Mouse (Mus musculus): Measurements from ENCODE around the gene Col6a1. TPM values are rescaled to one million over a fixed set of nuclear protein-coding genes. Genes with fewer than 3 reads are reported as not detected.

The Col6a1 gene
- polyA plus RNA-seq, 1 experiment = not detected

GRCm38 (mm10) chr10:76736764-76737163, 10.8 kb upstream of the Col6a1 start:
- peaks cover 19% of the 10 kb centered on the region for H3K4me1 ChIP-seq
- peaks cover 27% of the 10 kb centered on the region for H3K27me3 ChIP-seq (replicated peaks)
- H3K36me3 ChIP-seq (replicated peaks; ENCODE audit: low read length) = no peaks in the 10 kb centered on the region
- no peak overlapping the region for H3K4me3 ChIP-seq (replicated peaks)
- peaks cover 9% of the 10 kb centered on the region for H3K9me3 ChIP-seq
- no peak for TF ChIP-seq FLI1 (IDR thresholded peaks at IDR 0.05; ENCODE audit: low read length)
- TF ChIP-seq GATA1 (IDR thresholded peaks at IDR 0.05; ENCODE audit: borderline replicate concordance, low read length) = no peak

GRCm38 (mm10) chr10:76734979-76735378, 9.0 kb upstream of the Col6a1 start:
- no peak overlapping the region for H3K4me3 ChIP-seq (replicated peaks)
- peaks cover 9% of the 10 kb centered on the region for H3K9me3 ChIP-seq
- peaks cover 40% of the 10 kb centered on the region for H3K27me3 ChIP-seq (replicated peaks)
- H3K36me3 ChIP-seq (replicated peaks; ENCODE audit: low read length) = no peaks in the 10 kb centered on the region
- peaks cover 19% of the 10 kb centered on the region for H3K4me1 ChIP-seq
- TF ChIP-seq GATA1 (IDR thresholded peaks at IDR 0.05; ENCODE audit: borderline replicate concordance, low read length) = no peak
- no peak for TF ChIP-seq FLI1 (IDR thresholded peaks at IDR 0.05; ENCODE audit: low read length)

- peaks cover 19% of the 10 kb centered on the region for H3K4me1 ChIP-seq
- peaks cover 51% of the 10 kb centered on the region for H3K27me3 ChIP-seq (replicated peaks)
- TF ChIP-seq GATA1 (IDR thresholded peaks at IDR 0.05; ENCODE audit: borderline replicate concordance, low read length) (no peak), FLI1 (IDR thresholded peaks at IDR 0.05; ENCODE audit: low read length) (no peak)
These were observed 7.7 kb upstream of the Col6a1 start for GRCm38 (mm10) chr10:76733677-76734068.

GRCm38 (mm10) chr10:76732881-76733676, 7.1 kb upstream of the Col6a1 start:
- peaks cover 9% of the 10 kb centered on the region for H3K9me3 ChIP-seq
- peaks cover 22% of the 10 kb centered on the region for H3K4me1 ChIP-seq
- peaks cover 54% of the 10 kb centered on the region for H3K27me3 ChIP-seq (replicated peaks)
- no peaks in the 10 kb centered on the region for H3K36me3 ChIP-seq (replicated peaks; ENCODE audit: low read length)
- TF ChIP-seq GATA1 (IDR thresholded peaks at IDR 0.05; ENCODE audit: borderline replicate concordance, low read length) (no peak), FLI1 (IDR thresholded peaks at IDR 0.05; ENCODE audit: low read length) (no peak)
- peak overlapping the region; percentile 5 for H3K4me3 ChIP-seq (replicated peaks)

More at GRCm38 (mm10) chr10:76733677-76734068, 7.7 kb upstream of the Col6a1 start:
- no peaks in the 10 kb centered on the region for H3K36me3 ChIP-seq (replicated peaks; ENCODE audit: low read length)
- peaks cover 9% of the 10 kb centered on the region for H3K9me3 ChIP-seq
- peak overlapping the region; percentile 5 for H3K4me3 ChIP-seq (replicated peaks)

- Histone ChIP-seq H3K27me3 (replicated peaks) (peaks cover 61% of the 10 kb centered on the region), H3K36me3 (replicated peaks; ENCODE audit: low read length) (no peaks in the 10 kb centered on the region), H3K4me1 (peaks cover 22% of the 10 kb centered on the region), H3K4me3 (replicated peaks) (no peak overlapping the region), H3K9me3 (peaks cover 3% of the 10 kb centered on the region)
- no peak for TF ChIP-seq FLI1 (IDR thresholded peaks at IDR 0.05; ENCODE audit: low read length)
- TF ChIP-seq GATA1 (IDR thresholded peaks at IDR 0.05; ENCODE audit: borderline replicate concordance, low read length) = no peak
These were observed 6.4 kb upstream of the Col6a1 start for GRCm38 (mm10) chr10:76732391-76732790.

- H3K4me1 ChIP-seq = peaks cover 22% of the 10 kb centered on the region
- H3K36me3 ChIP-seq (replicated peaks; ENCODE audit: low read length) = no peaks in the 10 kb centered on the region
- TF ChIP-seq GATA1 (IDR thresholded peaks at IDR 0.05; ENCODE audit: borderline replicate concordance, low read length) (no peak), FLI1 (IDR thresholded peaks at IDR 0.05; ENCODE audit: low read length) (no peak)
- H3K27me3 ChIP-seq (replicated peaks) = peaks cover 65% of the 10 kb centered on the region
- no peak overlapping the region for H3K4me3 ChIP-seq (replicated peaks)
- no peaks in the 10 kb centered on the region for H3K9me3 ChIP-seq
These were observed 5.8 kb upstream of the Col6a1 start for GRCm38 (mm10) chr10:76731621-76732239.

- Histone ChIP-seq H3K4me1 (peaks cover 23% of the 10 kb centered on the region), H3K27me3 (replicated peaks) (peaks cover 72% of the 10 kb centered on the region), H3K9me3 (no peaks in the 10 kb centered on the region)
These were observed 4.0 kb upstream of the Col6a1 start for GRCm38 (mm10) chr10:76729631-76730620.

GRCm38 (mm10) chr10:76728369-76728768, 2.4 kb upstream of the Col6a1 start:
- Histone ChIP-seq H3K27me3 (replicated peaks) (peaks cover 76% of the 10 kb centered on the region), H3K4me3 (replicated peaks) (no peak overlapping the region), H3K4me1 (peaks cover 17% of the 10 kb centered on the region), H3K36me3 (replicated peaks; ENCODE audit: low read length) (no peaks in the 10 kb centered on the region), H3K9me3 (no peaks in the 10 kb centered on the region)
- TF ChIP-seq FLI1 (IDR thresholded peaks at IDR 0.05; ENCODE audit: low read length) = no peak
- TF ChIP-seq GATA1 (IDR thresholded peaks at IDR 0.05; ENCODE audit: borderline replicate concordance, low read length) = no peak

More at GRCm38 (mm10) chr10:76729631-76730620, 4.0 kb upstream of the Col6a1 start:
- TF ChIP-seq GATA1 (IDR thresholded peaks at IDR 0.05; ENCODE audit: borderline replicate concordance, low read length) = no peak
- TF ChIP-seq FLI1 (IDR thresholded peaks at IDR 0.05; ENCODE audit: low read length) = no peak
- Histone ChIP-seq H3K36me3 (replicated peaks; ENCODE audit: low read length) (no peaks in the 10 kb centered on the region), H3K4me3 (replicated peaks) (no peak overlapping the region)

- H3K4me1 ChIP-seq = peaks cover 11% of the 10 kb centered on the region; the same call in 1 of the 2 replicates
- H3K9me3 ChIP-seq = no peaks in the 10 kb centered on the region
- H3K36me3 ChIP-seq (replicated peaks; ENCODE audit: low read length) = no peaks in the 10 kb centered on the region
- no peak overlapping the region for H3K4me3 ChIP-seq (replicated peaks)
- peaks cover 73% of the 10 kb centered on the region for H3K27me3 ChIP-seq (replicated peaks)
- TF ChIP-seq FLI1 (IDR thresholded peaks at IDR 0.05; ENCODE audit: low read length) (no peak), GATA1 (IDR thresholded peaks at IDR 0.05; ENCODE audit: borderline replicate concordance, low read length) (no peak)
These were observed 1.3 kb upstream of the Col6a1 start for GRCm38 (mm10) chr10:76727301-76727700.
